Mouse (Mus musculus): ENCODE results near the gene Ppy. TPM values are rescaled to one million over a fixed set of nuclear protein-coding genes. Genes with fewer than 3 reads are reported as not detected.

The Ppy gene
- total RNA-seq, 1 experiment from 2014 or later = not detected

- ATAC-seq (replicated peaks in 1 of 2; ENCODE audit: insufficient read depth in 1 of 2, low FRiP score in 2 of 2, low TSS enrichment in 1 of 2, low read depth in 1 of 2, poor library complexity in 2 of 2, severe bottlenecking in 2 of 2) = peak; percentile 81 to 85
Measured at GRCm38 (mm10) chr11:102061236-102061940, 39.7 kb downstream of the Ppy start.

DNA sequence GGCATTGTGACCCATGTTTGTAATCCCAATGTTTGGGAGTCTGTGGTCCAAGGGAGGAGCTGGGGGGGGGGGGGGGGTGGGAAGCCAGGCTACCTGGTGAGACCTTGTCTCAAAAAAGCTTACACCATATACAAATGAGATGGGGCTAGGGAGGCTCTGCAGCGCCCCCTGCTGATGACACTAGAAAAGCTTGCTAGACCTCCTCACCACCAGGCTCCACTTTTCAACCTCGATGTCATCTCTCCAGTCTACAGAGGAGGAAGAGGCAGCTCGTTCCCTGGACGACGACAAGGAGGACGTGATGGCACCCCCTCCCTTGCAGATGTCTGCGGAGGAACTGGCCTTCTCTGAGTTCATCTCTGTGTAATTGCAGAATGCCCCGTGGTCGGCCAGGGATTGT is 47.3 kb downstream of the Ppy start:
- peak; percentile 42 to 69; a peak in 2 of 4 replicates for ATAC-seq (replicated peaks in 1 of 2; ENCODE audit: insufficient read depth in 1 of 2, low FRiP score in 2 of 2, low TSS enrichment in 1 of 2, low read depth in 1 of 2, poor library complexity in 2 of 2, severe bottlenecking in 2 of 2)

GRCm38 (mm10) chr11:102053183-102053582 is 47.9 kb downstream of the Ppy start:
- no peak for ATAC-seq (replicated peaks in 1 of 2; ENCODE audit: insufficient read depth in 1 of 2, low FRiP score in 2 of 2, low TSS enrichment in 1 of 2, low read depth in 1 of 2, poor library complexity in 2 of 2, severe bottlenecking in 2 of 2)

GRCm38 (mm10) chr11:102052697-102053096 is 48.4 kb downstream of the Ppy start:
- ATAC-seq (replicated peaks in 1 of 2; ENCODE audit: insufficient read depth in 1 of 2, low FRiP score in 2 of 2, low TSS enrichment in 1 of 2, low read depth in 1 of 2, poor library complexity in 2 of 2, severe bottlenecking in 2 of 2) = no peak

DNA sequence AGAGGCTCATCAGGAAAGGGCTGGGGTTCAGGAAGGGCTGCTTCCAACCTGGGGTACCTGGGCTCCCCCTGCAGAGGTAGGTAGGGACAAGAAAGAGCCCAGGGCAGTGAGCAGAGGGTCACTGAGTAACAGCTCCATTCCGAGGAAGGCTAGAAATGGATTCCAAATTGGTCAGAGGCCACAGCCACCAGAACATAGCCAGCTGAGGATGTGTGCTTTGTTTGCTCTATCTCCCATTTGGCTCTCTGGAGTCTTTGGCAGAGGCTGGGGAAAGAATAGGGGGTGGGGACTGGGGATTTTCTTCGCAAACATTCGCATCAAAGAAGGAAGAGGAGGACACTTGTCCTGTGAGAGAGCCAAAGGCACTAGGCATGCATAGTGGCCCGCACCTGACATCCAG is 49.2 kb downstream of the Ppy start:
- ATAC-seq (replicated peaks in 1 of 2; ENCODE audit: insufficient read depth in 1 of 2, low FRiP score in 2 of 2, low TSS enrichment in 1 of 2, low read depth in 1 of 2, poor library complexity in 2 of 2, severe bottlenecking in 2 of 2) = no peak

DNA sequence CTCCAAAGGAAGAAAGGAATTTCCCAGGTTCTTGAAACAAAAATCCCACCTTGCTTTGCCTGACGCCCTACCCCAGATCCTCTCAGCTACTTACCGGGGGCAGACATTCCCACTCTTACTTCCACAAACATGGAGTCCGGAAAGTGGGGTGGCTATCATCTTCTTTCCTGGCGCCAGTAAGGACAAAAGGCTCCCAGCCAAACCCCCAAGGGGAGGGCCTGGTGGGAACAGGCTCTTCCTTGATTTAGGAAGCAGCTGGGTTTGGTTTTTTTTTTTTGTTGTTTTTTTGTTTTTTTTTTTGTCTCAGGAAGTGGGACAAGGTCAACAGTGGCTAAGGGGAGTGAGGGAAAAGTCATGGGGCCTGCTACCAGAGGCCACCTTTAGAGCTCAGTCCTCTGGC is 49.6 kb downstream of the Ppy start:
- no peak for ATAC-seq (replicated peaks in 1 of 2; ENCODE audit: insufficient read depth in 1 of 2, low FRiP score in 2 of 2, low TSS enrichment in 1 of 2, low read depth in 1 of 2, poor library complexity in 2 of 2, severe bottlenecking in 2 of 2)

Other genes with a start within 250 kb of the Ppy start
- gene Meox1, start 206.9 kb downstream of the Ppy start, total RNA-seq (2017) = not detected in 2 replicates
- not detected in 2 replicates for gene Sost, start 134.3 kb downstream of the Ppy start, total RNA-seq (2017)
- gene Cfap97d1, start 117.0 kb downstream of the Ppy start, total RNA-seq (2017) = not detected in 2 replicates
- 3.1 and 3.3 TPM in 2 replicates for gene Dusp3, start 114.3 kb downstream of the Ppy start, total RNA-seq (2017)
- gene Mpp3, start 72.9 kb downstream of the Ppy start, total RNA-seq (2017) = 0.19 and 0.40 TPM in 2 replicates
- not detected in 2 replicates for gene Cd300lg, start 59.8 kb downstream of the Ppy start, total RNA-seq (2017)
- gene Mpp2, start 12.8 kb downstream of the Ppy start, total RNA-seq (2017) = 0.13 and 4.1 TPM in 2 replicates
- gene Pyy, start 6.5 kb upstream of the Ppy start, total RNA-seq (2017) = not detected in 2 replicates
- 0.31 and 0.65 TPM in 2 replicates for gene Nags, start 44.2 kb upstream of the Ppy start, total RNA-seq (2017)
- 13.6 and 14.8 TPM in 2 replicates for gene Tmem101, start 55.1 kb upstream of the Ppy start, total RNA-seq (2017)
- gene Lsm12, start 84.0 kb upstream of the Ppy start, total RNA-seq (2017) = 50.5 and 74.3 TPM in 2 replicates
- 27.8 and 42.7 TPM in 2 replicates for gene G6pc3, start 88.3 kb upstream of the Ppy start, total RNA-seq (2017)
- 13.2 and 25.3 TPM in 2 replicates for gene Hdac5, start 128.8 kb upstream of the Ppy start, total RNA-seq (2017)
- 3.6 and 4.9 TPM in 2 replicates for gene BC030867, start 147.6 kb upstream of the Ppy start, total RNA-seq (2017)
- gene Asb16, start 167.4 kb upstream of the Ppy start, total RNA-seq (2017) = 1.3 TPM in 1 of 2 replicates, not detected in the other
- 23.1 and 32.1 TPM in 2 replicates for gene Tmub2, start 183.6 kb upstream of the Ppy start, total RNA-seq (2017)
- 24.4 and 26.5 TPM in 2 replicates for gene Atxn7l3, start 195.3 kb upstream of the Ppy start, total RNA-seq (2017)
- 166 and 196 TPM in 2 replicates for gene Ubtf, start 218.4 kb upstream of the Ppy start, total RNA-seq (2017)